Mouse (Mus musculus) gastrocnemius, postnatal 4 days (tissue): ENCODE results near the gene Rpl36. TPM values are rescaled to one million over a fixed set of nuclear protein-coding genes. Genes with fewer than 3 reads are reported as not detected.
"Not testable (repeated sequence)": the region's sequence is repeated elsewhere in the genome, so short reads cannot be mapped to it uniquely, and the experiment has no call there.

ENCODE experiments used
- DNase-seq, 2 experiments: peaks; one replicate each; pipeline ENCODE4 v3.0.0; 2021 to 2022; ENCODE audit warnings: low spot score in 2 of 2, mixed read lengths in 2 of 2
- total RNA-seq, 2 experiments: library from RNA; stranded (reverse); gene quantifications; 2 replicates each; pipeline ENCODE4 v1.2.3; 2021

Rpl36 gene
- total RNA-seq, 2 experiments from 2014 or later = 1,009 to 1,061 TPM

DNA sequence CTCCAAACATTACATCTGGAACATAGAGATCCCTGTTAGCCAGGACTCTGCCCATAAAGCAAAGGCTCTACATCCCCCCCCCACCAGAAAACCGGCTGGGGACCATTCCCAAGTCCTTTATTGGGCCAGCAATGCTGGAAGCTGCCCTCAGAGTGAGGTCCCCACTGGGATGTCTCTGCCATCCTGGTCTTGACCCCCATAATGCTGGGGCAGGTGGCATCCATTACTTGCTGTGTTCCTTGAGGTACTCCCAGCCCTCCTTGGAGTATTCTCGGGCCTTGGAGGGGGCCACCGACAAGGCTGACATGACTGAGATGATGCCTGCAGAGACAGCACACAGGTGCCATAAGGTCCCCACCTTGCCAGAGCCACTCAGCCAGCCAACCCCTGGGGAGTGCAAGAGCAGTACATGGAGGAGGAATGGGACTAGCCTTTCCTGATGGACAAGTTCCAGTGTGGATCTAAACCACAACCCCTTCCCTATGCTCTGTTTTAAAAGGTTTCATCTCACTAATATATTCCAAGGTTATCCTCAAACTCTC, 5.6 kb upstream of the Rpl36 start:
- no peak for DNase-seq

- no peak for DNase-seq
Measured at GRCm38 (mm10) chr17:56608699-56609098, 4.5 kb upstream of the Rpl36 start.

GRCm38 (mm10) chr17:56609452-56610171, 3.6 kb upstream of the Rpl36 start, which contains the start of gene 2410015M20Rik:
TSS of gene 2410015M20Rik (minus strand) at chr17:56609771.
- peak; percentile 77 to 91 for DNase-seq

- DNase-seq = no peak
Measured at GRCm38 (mm10) chr17:56611323-56611722, 1.9 kb upstream of the Rpl36 start.

GRCm38 (mm10) chr17:56611861-56612564, 1.2 kb upstream of the Rpl36 start:
- no peak for DNase-seq

- not testable (repeated sequence) for DNase-seq
Measured at GRCm38 (mm10) chr17:56612565-56612939, 664 bp upstream of the Rpl36 start.

DNA sequence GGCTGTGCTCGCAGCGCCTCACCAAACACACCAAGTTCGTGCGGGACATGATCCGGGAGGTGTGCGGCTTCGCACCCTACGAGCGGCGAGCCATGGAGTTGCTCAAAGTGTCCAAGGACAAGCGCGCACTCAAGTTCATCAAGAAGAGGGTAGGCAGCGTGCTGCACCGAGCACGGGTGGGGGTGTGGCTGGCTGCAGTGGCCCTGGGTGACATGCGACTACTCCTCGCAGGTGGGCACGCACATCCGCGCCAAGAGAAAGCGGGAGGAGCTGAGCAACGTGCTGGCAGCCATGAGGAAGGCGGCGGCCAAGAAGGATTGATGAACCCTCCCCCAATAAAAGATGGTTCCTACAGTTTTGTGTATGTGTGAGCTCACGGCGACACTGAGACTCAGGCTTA, 677 bp downstream of the Rpl36 start:
- not testable (repeated sequence) for DNase-seq

- no peak for DNase-seq
Measured at GRCm38 (mm10) chr17:56614391-56615135, 1.3 kb downstream of the Rpl36 start.

GRCm38 (mm10) chr17:56615136-56615784, 2.0 kb downstream of the Rpl36 start:
- DNase-seq = no peak

DNA sequence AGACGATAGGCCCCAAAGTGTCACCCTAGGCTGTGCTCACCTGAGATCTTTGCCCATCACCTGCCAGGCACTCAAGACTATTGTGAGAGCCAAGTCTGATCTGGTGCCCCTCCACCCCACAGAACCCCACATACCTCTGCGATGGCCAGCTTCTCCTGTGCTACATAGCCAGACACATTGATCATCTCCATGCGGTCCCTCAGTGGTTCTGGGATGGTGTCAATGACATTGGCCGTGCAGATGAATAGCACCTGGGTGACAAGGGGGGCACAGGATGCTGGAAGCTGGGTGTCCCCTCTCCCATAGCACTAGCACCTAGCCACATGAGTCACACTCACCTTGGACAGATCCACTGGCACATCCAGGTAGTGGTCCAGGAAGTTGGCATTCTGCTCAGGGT, 2.6 kb downstream of the Rpl36 start:
- DNase-seq = no peak

DNA sequence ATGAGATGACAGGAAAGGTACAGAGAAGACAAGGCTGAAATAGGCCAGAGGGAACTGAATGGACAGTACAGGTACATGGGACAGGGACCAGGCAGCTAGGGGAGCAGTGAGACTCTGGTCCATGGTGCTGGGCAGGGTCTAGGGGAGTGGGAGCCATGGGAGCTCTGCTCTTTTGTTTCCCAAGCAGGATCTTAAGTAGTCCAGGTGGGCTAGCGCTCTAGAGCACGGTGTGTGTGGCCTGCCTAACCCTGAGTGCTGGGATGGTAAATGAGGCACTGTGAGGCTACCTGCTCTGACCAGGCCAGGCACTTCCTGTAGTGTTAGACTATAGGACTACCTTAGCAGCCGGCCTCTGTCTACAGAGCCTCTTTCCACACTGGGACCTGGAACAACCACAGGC, 3.5 kb downstream of the Rpl36 start:
- DNase-seq = no peak

- no peak for DNase-seq
Measured at GRCm38 (mm10) chr17:56617628-56618027, 4.4 kb downstream of the Rpl36 start.

GRCm38 (mm10) chr17:56625495-56625894, 12.3 kb downstream of the Rpl36 start:
- DNase-seq = no peak

- DNase-seq = no peak
Measured at GRCm38 (mm10) chr17:56626260-56626659, 13.0 kb downstream of the Rpl36 start.

DNA sequence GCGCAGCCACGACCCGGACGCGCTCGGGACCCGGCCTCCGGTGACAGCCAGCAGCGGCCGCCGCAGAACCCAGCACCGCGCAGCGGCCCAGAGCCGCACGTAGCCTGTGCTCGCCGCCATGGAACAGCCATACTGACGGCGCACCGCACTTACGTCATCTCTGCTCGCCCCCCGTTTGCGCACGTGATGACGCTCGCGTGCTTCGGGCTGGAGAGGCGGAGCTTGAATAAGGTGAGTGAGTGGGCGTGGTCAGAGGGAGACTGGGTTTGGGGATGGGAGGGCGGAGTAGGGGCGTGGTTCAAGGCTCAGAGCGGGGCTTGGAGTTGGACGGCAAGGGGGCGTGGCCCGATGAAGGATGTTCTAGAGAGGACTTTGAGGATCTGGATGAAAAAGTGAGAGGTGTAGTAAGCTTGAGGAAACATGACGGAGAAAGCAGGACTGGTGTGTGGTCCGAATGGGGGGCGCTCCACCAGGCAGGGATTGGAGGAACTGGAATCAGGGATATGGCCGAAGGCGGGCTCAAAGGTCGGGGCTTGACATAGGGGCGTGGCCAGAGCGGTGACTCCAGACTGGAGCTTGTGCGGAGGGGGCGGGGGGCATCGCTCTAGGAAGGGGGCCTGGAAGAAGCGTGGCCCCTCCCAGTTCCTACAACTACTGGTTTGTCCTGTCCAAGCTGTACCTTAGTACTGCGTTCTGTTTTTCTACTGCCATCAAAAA, 13.7 kb downstream of the Rpl36 start, which contains the start of gene Lonp1:
Lonp1 (minus strand) TSS at position 134 of the 717 bp plus-strand sequence.
- peak; percentile 77 to 93 for DNase-seq

DNA sequence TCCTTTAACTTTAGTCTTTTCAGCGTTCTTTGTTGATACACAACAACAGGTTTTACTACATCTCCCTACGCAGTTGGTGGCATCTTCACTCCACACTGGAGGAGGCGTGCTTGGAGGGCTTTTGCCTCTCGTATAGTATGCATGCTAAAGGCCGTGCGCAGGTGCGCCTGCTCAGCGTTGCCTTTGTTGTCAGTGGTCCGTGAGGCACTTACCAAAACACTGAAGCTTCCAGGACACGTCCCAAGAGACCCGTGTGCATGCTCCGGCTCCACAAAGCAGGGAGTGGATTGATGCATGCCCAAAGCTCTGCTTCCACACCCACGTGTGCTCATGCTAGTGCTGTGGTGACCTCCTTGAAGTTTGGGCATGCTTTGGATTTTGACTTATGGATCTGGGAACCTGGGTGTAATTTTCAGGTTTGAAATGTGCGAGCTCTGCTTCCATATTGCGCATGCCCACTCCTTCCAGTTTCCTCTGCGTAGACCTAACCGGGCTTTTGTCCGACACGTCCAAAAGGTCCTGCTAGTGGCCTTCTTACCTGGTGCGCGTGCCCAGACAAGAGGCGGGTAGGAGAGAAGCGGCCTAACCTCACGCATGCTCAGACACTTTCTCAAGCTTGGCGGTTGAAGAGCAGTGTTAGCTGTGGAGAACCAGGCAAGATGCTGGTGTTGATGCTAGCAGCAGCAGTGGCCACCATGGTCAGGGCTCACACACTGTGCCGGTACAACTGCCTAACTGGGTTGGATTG, 14.5 kb downstream of the Rpl36 start, which contains the start of gene Catsperd:
Catsperd (plus strand) TSS at position 614 of the 748 bp plus-strand sequence.
- no peak for DNase-seq

GRCm38 (mm10) chr17:56629800-56630781, 16.9 kb downstream of the Rpl36 start:
- not testable (repeated sequence) for DNase-seq

DNA sequence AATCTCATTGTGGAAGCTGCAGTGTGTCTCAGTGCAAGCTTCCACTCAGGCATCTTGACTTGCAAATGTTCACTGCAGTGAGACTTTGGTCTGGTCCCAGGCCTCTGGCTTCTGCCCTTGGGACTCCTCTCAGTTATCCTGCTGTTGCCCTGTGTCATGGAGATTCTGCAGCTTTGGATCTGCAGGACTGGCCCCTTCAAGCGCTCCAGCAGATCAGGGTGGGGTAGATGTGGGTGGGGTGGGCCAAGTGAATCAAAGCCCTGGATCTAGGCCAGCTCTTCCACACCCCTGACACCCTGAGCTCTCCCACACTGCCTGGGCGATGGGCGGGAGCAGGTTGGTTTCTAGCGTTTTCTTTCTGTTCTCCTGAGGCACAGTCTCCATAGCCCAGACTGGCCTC, 18.6 kb downstream of the Rpl36 start:
- DNase-seq = no peak
